ENCODE assay signal across 25 mouse cellular contexts in the genomic region with DNA sequence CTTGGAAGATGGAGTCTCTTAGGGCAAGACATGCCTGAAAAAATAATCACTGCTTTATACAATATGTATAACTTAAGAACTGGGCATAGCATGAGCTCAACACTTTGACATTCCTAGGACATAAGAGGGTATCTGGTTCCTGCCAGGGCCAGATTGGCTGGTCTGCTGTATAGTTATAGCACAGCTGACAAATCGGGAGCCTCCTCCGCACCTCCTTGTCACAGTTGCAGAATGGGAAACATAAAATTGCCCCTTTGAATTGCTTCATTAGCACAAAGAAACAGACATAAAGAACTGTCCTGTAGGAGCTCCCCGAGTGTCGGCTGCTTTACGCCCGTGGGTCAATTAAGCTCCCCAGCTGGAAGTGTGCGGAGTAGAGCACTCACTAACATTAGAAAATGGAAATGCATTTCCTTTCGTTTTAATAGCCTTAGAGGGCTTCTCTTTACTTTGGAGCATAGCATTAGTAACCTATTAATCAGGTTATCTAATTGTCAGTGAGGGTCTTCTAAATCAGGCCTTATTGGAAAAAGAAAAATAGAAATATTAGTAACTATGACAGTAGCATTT.
A peak's percentile ranks its signal among the peaks of the same experiment; 100 is the strongest.
DNase-seq lines count a peak whose midpoint lies in the region; ATAC-seq and TF ChIP-seq lines count a peak whose summit lies in the region.
"Had no signal": no experiment of that assay in that cellular context is flagged by ENCODE, and none has a peak within 500 bp of the region (broad histone marks: within the 10 kb centered on the region; RNA-seq: fewer than 3 reads in every experiment).

No protein-coding gene starts in this region.

- TF ChIP-seq CTCF in layer of hippocampus, adult 2 months (conservative IDR thresholded peaks at IDR 0.05) = no peak

- no peak overlapping the region for H3K9ac ChIP-seq in neural tube, embryonic 13.5 days
- H3K9ac ChIP-seq: forebrain, postnatal 0 days; intestine, embryonic 15.5 days; liver, embryonic 14.5 days; midbrain, embryonic 13.5 days had no signal

- peak overlapping the region; percentile 76 for H3K27ac ChIP-seq in layer of hippocampus, adult 2 months
- peak overlapping the region; percentile 47 for H3K27ac ChIP-seq in neural tube, embryonic 13.5 days (replicated peaks)
- H3K27ac ChIP-seq: hindbrain, embryonic 10.5 days; hindbrain, postnatal 0 days; intestine, embryonic 15.5 days; liver, embryonic 14.5 days; macrophage; midbrain, embryonic 13.5 days had no signal

- H3K9me3 ChIP-seq in neural tube, embryonic 13.5 days = no peaks in the 10 kb centered on the region
- H3K9me3 ChIP-seq: hindbrain, embryonic 10.5 days; intestine, embryonic 15.5 days; midbrain, embryonic 13.5 days had no signal

- H3K36me3 ChIP-seq in neural tube, embryonic 13.5 days = no peaks in the 10 kb centered on the region
- H3K36me3 ChIP-seq: hindbrain, embryonic 10.5 days; intestine, embryonic 15.5 days; midbrain, embryonic 13.5 days had no signal

- peak; percentile 78; the same call in 1 of the 2 replicates for ATAC-seq in neural tube, embryonic 13.5 days (ENCODE audit: low read depth)
- ATAC-seq: CD4-positive, CD25-positive, alpha-beta regulatory T cell, adult 4 months; forebrain, postnatal 0 days; hindbrain, postnatal 0 days; intestine, embryonic 15.5 days; midbrain, embryonic 13.5 days had no signal

- H3K4me2 ChIP-seq in neural tube, embryonic 13.5 days = no peak overlapping the region
- H3K4me2 ChIP-seq: intestine, embryonic 15.5 days; midbrain, embryonic 13.5 days had no signal

- DNase-seq in layer of hippocampus, adult 11-12 months (ENCODE audit: low spot score) = peak; percentile 38
- no peak for DNase-seq in layer of hippocampus, postnatal 25 days (ENCODE audit: extremely low spot score in 1 of 2, low spot score in 1 of 2)
- peak; percentile 35 for DNase-seq in brain, adult 2 months (ENCODE audit: low read depth, low spot score)
- peak; percentile 45 to 47 for DNase-seq in layer of hippocampus, adult 2 months (ENCODE audit: low spot score in 2 of 2)
- DNase-seq in gastrocnemius, postnatal 25 days = no peak
- DNase-seq in ovary, postnatal 10 days (ENCODE audit: low spot score) = no peak
- DNase-seq: adrenal gland, postnatal 14 days; cerebellum, adult 8-10 months; cerebellum, postnatal 36 days; forebrain, postnatal 0 days; heart, postnatal 14 days; kidney, adult 2 months; kidney, postnatal 36 days; liver; lung, adult 2 months; lung, postnatal 10 days; thymus, postnatal 4 days had no signal

- 11% methylated on average over 8 of the region's 8 CpGs for WGBS in neural tube, embryonic 13.5 days

- no peaks in the 10 kb centered on the region for H3K27me3 ChIP-seq in neural tube, embryonic 13.5 days
- H3K27me3 ChIP-seq: intestine, embryonic 15.5 days; midbrain, embryonic 13.5 days had no signal

- no peak overlapping the region for H3K4me3 ChIP-seq in layer of hippocampus, adult 2 months
- no peak overlapping the region for H3K4me3 ChIP-seq in neural tube, embryonic 13.5 days
- H3K4me3 ChIP-seq: hindbrain, embryonic 10.5 days; intestine, embryonic 15.5 days; midbrain, embryonic 13.5 days had no signal

- H3K4me1 ChIP-seq in neural tube, embryonic 13.5 days (replicated peaks) = peaks cover 28% of the 10 kb centered on the region
- H3K4me1 ChIP-seq: hindbrain, embryonic 10.5 days; intestine, embryonic 15.5 days; midbrain, embryonic 13.5 days had no signal

Comparison
In these comparisons a context has a peak if more than half of its experiments do, and no peak if none do; other contexts are left out.
1. DNase-seq: peak in layer of hippocampus, adult 11-12 months (single experiment), brain, adult 2 months (single experiment) and layer of hippocampus, adult 2 months (2 of 2); none in layer of hippocampus, postnatal 25 days (0 of 2), gastrocnemius, postnatal 25 days (single experiment) and ovary, postnatal 10 days (single experiment).